Mouse (Mus musculus) adrenal gland, adult (tissue): ENCODE data around the gene Dusp19.

Experiments
- DNase-seq, 2 experiments: peaks; one replicate each; pipeline ENCODE4 v3.0.0; 2022 to 2023; ENCODE audit warnings: low spot score in 1 of 2; ENCODE audit not compliant: inconsistent age in 2 of 2

Dusp19 gene

GRCm38 (mm10) chr2:80632336-80633026 lies 15.6 kb downstream of the Dusp19 start:
- no peak for DNase-seq

- peak; percentile 90 to 98 for DNase-seq
Observed at GRCm38 (mm10) chr2:80638364-80639241, 21.8 kb downstream of the Dusp19 start.

GRCm38 (mm10) chr2:80639398-80639797 lies 22.6 kb downstream of the Dusp19 start:
- DNase-seq: no peak

- DNase-seq: no peak
Observed at GRCm38 (mm10) chr2:80639864-80640263, 23.0 kb downstream of the Dusp19 start.

GRCm38 (mm10) chr2:80661414-80661813 lies 44.6 kb downstream of the Dusp19 start:
- DNase-seq: no peak

GRCm38 (mm10) chr2:80662682-80663081 lies 45.8 kb downstream of the Dusp19 start:
- DNase-seq: no peak

GRCm38 (mm10) chr2:80667396-80667964 lies 50.6 kb downstream of the Dusp19 start:
- DNase-seq: no peak

GRCm38 (mm10) chr2:80669868-80670666 lies 53.2 kb downstream of the Dusp19 start:
- no peak for DNase-seq

GRCm38 (mm10) chr2:80678803-80679202 lies 62.0 kb downstream of the Dusp19 start:
- DNase-seq: no peak
